In the genomic region with DNA sequence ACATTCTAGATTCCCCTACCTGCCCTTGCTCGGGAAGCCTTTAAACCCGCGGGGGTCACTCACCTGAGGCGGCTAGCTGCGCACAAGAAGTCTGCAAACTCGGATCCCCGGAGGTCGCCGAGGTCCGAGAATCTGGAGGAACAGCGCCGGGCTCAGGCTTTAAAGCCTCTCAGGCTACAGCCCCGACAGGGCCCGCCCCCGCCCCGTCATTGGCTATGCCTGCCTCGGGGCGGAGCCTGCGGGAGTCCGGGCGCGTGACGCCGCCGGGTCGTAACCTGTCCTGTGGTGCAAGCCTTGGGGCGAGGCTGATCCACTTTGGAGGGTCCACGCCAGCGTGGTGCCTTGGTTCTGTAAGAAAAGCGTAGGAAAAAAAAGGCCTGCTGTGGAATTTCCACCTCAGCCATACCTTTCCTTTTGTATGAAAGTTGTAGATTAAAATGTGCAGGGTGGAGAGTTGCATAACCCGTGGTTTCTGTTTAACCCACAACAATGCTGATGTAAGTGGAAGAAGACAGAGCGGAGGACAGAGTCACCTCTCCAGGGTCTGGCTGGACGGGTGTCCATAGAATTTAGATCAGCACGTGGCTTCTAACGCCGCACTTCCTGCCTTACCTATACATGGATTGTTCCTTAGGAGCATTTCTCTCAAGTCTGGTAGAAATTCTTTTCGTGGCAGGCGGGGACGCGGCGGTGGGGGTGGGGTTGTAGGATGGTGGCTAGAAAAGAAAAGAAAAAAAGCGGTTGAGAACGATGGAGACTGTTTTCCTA, we compare ENCODE assay signal across 8 mouse cellular contexts. TPM values are rescaled to one million over a fixed set of nuclear protein-coding genes. Genes with fewer than 3 reads are reported as not detected.
DNase-seq lines count a peak whose midpoint lies in the region; ATAC-seq lines count a peak whose summit lies in the region.

Ctsl (minus strand) TSS at position 718 of the 768 bp plus-strand sequence.

- no peaks in the 10 kb centered on the region for H3K27me3 ChIP-seq in heart, embryonic 13.5 days (replicated peaks)
- H3K27me3 ChIP-seq in liver, embryonic 12.5 days (replicated peaks), result no peaks in the 10 kb centered on the region; the same call in 1 of the 2 replicates
- H3K27me3 ChIP-seq in stomach, embryonic 15.5 days (replicated peaks), result no peaks in the 10 kb centered on the region

- peak; percentile 97 for ATAC-seq in heart, embryonic 13.5 days (ENCODE audit: extremely low read depth, insufficient number of reproducible peaks, low FRiP score, low TSS enrichment)
- peak; percentile 100 for ATAC-seq in liver, embryonic 12.5 days
- ATAC-seq in stomach, embryonic 15.5 days (ENCODE audit: insufficient read depth, low FRiP score, low read depth), result peak; percentile 99

- peak within 1 kb of the TSS; percentile 86 for H3K27ac ChIP-seq in brown adipose tissue, adult 24 weeks (replicated peaks; ENCODE audit: low read depth, low read length)
- H3K27ac ChIP-seq in heart, embryonic 13.5 days (replicated peaks), result peak within 1 kb of the TSS; percentile 83
- peak within 1 kb of the TSS; percentile 34 for H3K27ac ChIP-seq in liver, embryonic 12.5 days
- peak within 1 kb of the TSS; percentile 68 for H3K27ac ChIP-seq in stomach, embryonic 15.5 days

- peak within 1 kb of the TSS; percentile 95 for H3K4me3 ChIP-seq in brown adipose tissue, adult 24 weeks (ENCODE audit: insufficient read depth, low read depth, low read length)
- peak within 1 kb of the TSS; percentile 94 for H3K4me3 ChIP-seq in heart, embryonic 13.5 days
- H3K4me3 ChIP-seq in liver, embryonic 12.5 days, result peak within 1 kb of the TSS; percentile 68
- peak within 1 kb of the TSS; percentile 83 for H3K4me3 ChIP-seq in stomach, embryonic 15.5 days (replicated peaks)

- no peaks in the 10 kb centered on the region for H3K9me3 ChIP-seq in heart, embryonic 13.5 days
- H3K9me3 ChIP-seq in liver, embryonic 12.5 days (replicated peaks), result no peaks in the 10 kb centered on the region
- H3K9me3 ChIP-seq in stomach, embryonic 15.5 days, result no peaks in the 10 kb centered on the region

- H3K9ac ChIP-seq in heart, embryonic 13.5 days, result peak within 1 kb of the TSS; percentile 93
- H3K9ac ChIP-seq in liver, embryonic 12.5 days, result peak within 1 kb of the TSS; percentile 72
- H3K9ac ChIP-seq in stomach, embryonic 15.5 days, result peak within 1 kb of the TSS; percentile 67

- peaks cover 35% of the 10 kb centered on the region for H3K36me3 ChIP-seq in heart, embryonic 13.5 days
- H3K36me3 ChIP-seq in liver, embryonic 12.5 days, result peaks cover 25% of the 10 kb centered on the region
- no peaks in the 10 kb centered on the region; the same call in none of the 2 replicates for H3K36me3 ChIP-seq in stomach, embryonic 15.5 days

- H3K4me1 ChIP-seq in brown adipose tissue, adult 24 weeks (ENCODE audit: control insufficient read depth, insufficient read depth, insufficient read length, low read length), result peaks cover 3% of the 10 kb centered on the region; the same call in 1 of the 2 replicates
- H3K4me1 ChIP-seq in heart, embryonic 13.5 days, result peaks cover 38% of the 10 kb centered on the region
- H3K4me1 ChIP-seq in liver, embryonic 12.5 days, result peaks cover 34% of the 10 kb centered on the region
- no peaks in the 10 kb centered on the region for H3K4me1 ChIP-seq in stomach, embryonic 15.5 days

- under 1% methylated on average over 43 of the region's 43 CpGs for WGBS in heart, embryonic 13.5 days
- under 1% methylated on average over 43 of the region's 43 CpGs for WGBS in liver, embryonic 12.5 days (ENCODE audit: insufficient replicate concordance)
- under 1% methylated on average over 43 of the region's 43 CpGs for WGBS in stomach, embryonic 15.5 days

- peak within 1 kb of the TSS; percentile 77 for H3K4me2 ChIP-seq in heart, embryonic 13.5 days
- H3K4me2 ChIP-seq in liver, embryonic 12.5 days, result peak within 1 kb of the TSS; percentile 94
- peak within 1 kb of the TSS; percentile 80 for H3K4me2 ChIP-seq in stomach, embryonic 15.5 days

- peak; percentile 90 for DNase-seq in CD4-positive, CD25-positive, alpha-beta regulatory T cell, adult 2 months (ENCODE audit: low read depth, low spot score)
- peak; percentile 21 for DNase-seq in fat pad, adult 2 months (ENCODE audit: extremely low read depth, low read depth, low spot score)
- peak; percentile 97 for DNase-seq in kidney, postnatal 10 days
- DNase-seq in natural killer cell, adult 2 months (ENCODE audit: low spot score in 2 of 2), result peak; percentile 82 to 85

RNA-seq across cellular contexts. Expression of gene Ctsl, which starts in this region (rescaled TPM):
- polyA plus RNA-seq in brown adipose tissue, adult 24 weeks (2012; ENCODE audit: insufficient read depth, insufficient read length, missing spikeins), result 155 and 172 TPM in 2 replicates
- 257 and 294 TPM in 2 replicates for polyA plus RNA-seq in heart, embryonic 13.5 days (2015; fragmentation: Nextera tagmentation; extraction: Ambion mirVana)
- polyA plus RNA-seq in liver, embryonic 12.5 days (2016; fragmentation: Nextera tagmentation; extraction: Ambion mirVana), result 108 and 117 TPM in 2 replicates
- polyA plus RNA-seq in stomach, embryonic 15.5 days (2015; fragmentation: Nextera tagmentation; extraction: Ambion mirVana), result 221 and 248 TPM in 2 replicates

Comparison
In these comparisons a context has a peak if more than half of its experiments do, and no peak if none do; other contexts are left out.
1. Peak in every context shown above with its lines: DNase-seq, ATAC-seq, H3K4me3 ChIP-seq and H3K27ac ChIP-seq.
2. DNase-seq: peak in every context shown above with its lines; median percentile 97 in kidney, postnatal 10 days; 90 in CD4-positive, CD25-positive, alpha-beta regulatory T cell, adult 2 months; 84 in natural killer cell, adult 2 months; 21 in fat pad, adult 2 months.
3. H3K27ac ChIP-seq: peak in every context shown above with its lines; median percentile 86 in brown adipose tissue, adult 24 weeks; 83 in heart, embryonic 13.5 days; 68 in stomach, embryonic 15.5 days; 34 in liver, embryonic 12.5 days.